Mouse (Mus musculus) brain, embryonic 14.5 days (tissue): Measurements from ENCODE around the gene Pnkd.

Source experiments
- CTCF ChIP-seq: fragments of 200-500 bp; IDR thresholded peaks from 2 replicates; pipeline ENCODE4 v1.5.1; 2012; ENCODE audit warnings: inconsistent platforms, mild to moderate bottlenecking, moderate library complexity, borderline replicate concordance; ENCODE audit not compliant: insufficient read depth, insufficient read length; ENCODE audit errors: extremely low read depth
- POLR2A ChIP-seq: fragments of 200-500 bp; IDR thresholded peaks from 2 replicates; pipeline ENCODE4 v1.6.1; 2012; ENCODE audit warnings: mild to moderate bottlenecking, inconsistent platforms, borderline replicate concordance; ENCODE audit not compliant: poor library complexity, insufficient read depth, insufficient read length, severe bottlenecking; ENCODE audit errors: extremely low read depth

GRCm38 (mm10) chr1:74332930-74333329, 48.2 kb downstream of the Pnkd start:
- TF ChIP-seq CTCF (no peak), POLR2A (no peak)
